Mouse (Mus musculus) kidney, postnatal 14 days (tissue): ENCODE results near the gene Rexo4.

Experiments used
- DNase-seq: peaks from one replicate; pipeline ENCODE4 v3.0.0; 2022; ENCODE audit warnings: mixed read lengths

Gene Rexo4

GRCm38 (mm10) chr2:26908710-26909386, 55.3 kb downstream of the Rexo4 start:
- DNase-seq, result no peak

GRCm38 (mm10) chr2:26907109-26907508, 57.1 kb downstream of the Rexo4 start:
- DNase-seq, result peak; percentile 64

- DNase-seq, result no peak
Measured at GRCm38 (mm10) chr2:26906431-26906830, 57.8 kb downstream of the Rexo4 start.

- DNase-seq, result no peak
Measured at GRCm38 (mm10) chr2:26905936-26906335, 58.2 kb downstream of the Rexo4 start.
